Mouse (Mus musculus) kidney, postnatal 0 days (tissue): ENCODE measurements at regions not wholly inside any gene's neighbourhood (a gene's known extent, or its start where the extent isn't known, plus 50 kb on each side); places are given as distances from the start of the nearest gene placed in this dataset.

Source experiments
- ATAC-seq: fragments of 200-750 bp; cut with Nextera tagmentation; replicated peaks from 2 replicates; pipeline ENCODE4 v1.8.0; 2017; ENCODE audit warnings: low read depth, moderate number of reproducible peaks, moderate TSS enrichment, moderate library complexity; ENCODE audit not compliant: low FRiP score
- DNase-seq: peaks from one replicate; pipeline ENCODE4 v3.0.0-alpha.2; 2016; ENCODE audit warnings: low spot score
- H3K27ac ChIP-seq: fragments of 300-500 bp; sonication (generic); 2 replicates; pipeline ENCODE4 v1.5.1; 2014; ENCODE audit warnings: mild to moderate bottlenecking
- H3K27me3 ChIP-seq: fragments of 300-500 bp; sonication (generic); 2 replicates; pipeline ENCODE4 v1.6.1; 2014; ENCODE audit warnings: low read length, mixed read lengths; ENCODE audit not compliant: insufficient read depth
- H3K36me3 ChIP-seq: fragments of 300-500 bp; sonication (generic); 2 replicates; pipeline ENCODE4 v1.6.1; 2014; ENCODE audit warnings: low read length, mixed read lengths; ENCODE audit not compliant: insufficient read depth
- H3K4me1 ChIP-seq: fragments of 300-500 bp; sonication (generic); replicated peaks from 2 replicates; pipeline ENCODE4 v1.6.1; 2014; ENCODE audit warnings: antibody characterized with exemption, low read length, mixed read lengths; ENCODE audit not compliant: insufficient read depth
- H3K4me2 ChIP-seq: fragments of 300-500 bp; sonication (generic); 2 replicates; pipeline ENCODE4 v1.6.1; 2014; ENCODE audit warnings: mild to moderate bottlenecking, low read length, moderate library complexity, mixed read lengths
- H3K4me3 ChIP-seq: fragments of 300-500 bp; sonication (generic); replicated peaks from 2 replicates; pipeline ENCODE4 v1.5.1; 2014; ENCODE audit warnings: low read depth, low read length
- H3K9ac ChIP-seq: fragments of 300-500 bp; sonication (generic); 2 replicates; pipeline ENCODE4 v1.6.1; 2014; ENCODE audit warnings: low read depth, low read length
- H3K9me3 ChIP-seq: fragments of 300-500 bp; sonication (generic); replicated peaks from 2 replicates; pipeline ENCODE4 v1.6.1; 2016; ENCODE audit warnings: low read length, inconsistent platforms, mixed read lengths
- CTCF ChIP-seq: IDR thresholded peaks from 2 replicates; pipeline ENCODE4 v1.5.1; 2016; ENCODE audit warnings: antibody characterized with exemption, low read depth, mild to moderate bottlenecking, moderate library complexity
- WGBS: fragments of 180-500 bp; shearing (Covaris S2); extraction: QIAGEN DNeasy Blood & Tissue Kit; methylation state at CpG from one replicate; pipeline ENCODE4 v1.1.7; 2014; 5-methylcytosine and 5-hydroxymethylcytosine counted together

DNA sequence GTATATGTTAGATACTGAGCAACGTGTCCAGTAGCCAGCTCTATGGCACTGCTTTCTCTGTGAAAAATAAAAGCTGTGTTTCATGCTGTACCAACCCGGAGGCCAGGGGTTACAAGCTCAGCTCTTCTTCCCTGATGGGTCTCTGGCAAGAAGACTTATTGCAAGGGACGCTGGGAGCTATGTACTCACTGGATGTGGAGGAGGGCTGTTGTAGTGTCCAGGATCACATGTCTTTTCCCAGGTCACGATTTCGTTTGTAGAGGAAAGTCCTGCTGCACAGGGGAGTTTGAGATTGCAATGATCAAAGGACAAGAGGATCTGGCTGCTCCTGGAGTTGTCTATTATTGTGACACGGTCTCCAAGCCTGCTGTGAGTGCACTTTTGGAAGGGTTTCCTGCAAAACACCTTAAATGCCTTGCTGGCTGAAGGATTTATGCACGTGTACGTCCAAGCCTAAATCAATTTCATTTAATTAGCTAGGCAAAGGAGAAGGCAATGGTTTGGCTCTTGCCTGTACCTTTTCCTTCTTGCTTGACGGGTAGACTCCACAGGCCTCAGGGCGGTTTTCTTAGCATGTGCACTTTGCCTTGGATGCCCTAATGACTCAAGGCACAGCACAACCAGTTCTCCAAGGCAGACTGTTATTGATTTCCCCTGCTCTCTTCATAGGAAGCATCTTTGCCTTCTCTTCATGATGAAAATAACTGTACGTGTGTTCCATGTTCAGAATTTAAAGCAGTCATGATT is 87.2 kb upstream of the Plppr5 start:
- H3K4me2 ChIP-seq, result no peak overlapping the region
- H3K4me1 ChIP-seq, result no peaks in the 10 kb centered on the region
- H3K36me3 ChIP-seq, result no peaks in the 10 kb centered on the region
- ATAC-seq (peak; percentile 43; the same call in 1 of the 2 replicates), DNase-seq (peak; percentile 56)
- H3K27me3 ChIP-seq, result no peaks in the 10 kb centered on the region
- no peak overlapping the region for H3K9ac ChIP-seq
- 23% methylated on average over 11 of the region's 11 CpGs for WGBS
- H3K9me3 ChIP-seq, result no peaks in the 10 kb centered on the region
- no peak overlapping the region for H3K27ac ChIP-seq
- no peak for TF ChIP-seq CTCF
- H3K4me3 ChIP-seq, result no peak overlapping the region

DNA sequence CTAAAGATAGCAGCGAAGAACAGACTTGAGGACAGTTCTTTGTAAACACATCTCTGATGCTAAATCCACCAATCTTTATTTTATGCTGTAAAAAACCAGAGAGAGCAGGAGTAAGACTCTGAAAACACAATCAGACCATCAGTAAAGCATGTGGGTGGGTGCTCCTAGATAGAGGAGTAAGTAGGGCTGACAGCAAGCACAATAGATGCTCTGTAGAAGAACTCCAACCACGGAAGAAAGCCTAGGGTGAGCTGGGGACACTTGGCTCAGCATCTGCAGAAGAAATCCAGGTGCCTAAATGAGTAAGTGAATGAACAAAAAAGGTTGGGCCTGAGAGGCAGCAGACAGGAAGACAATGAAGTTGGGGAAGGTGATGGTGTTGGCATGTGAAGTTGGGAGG is 88.3 kb upstream of the Plppr5 start:
- no peaks in the 10 kb centered on the region for H3K4me1 ChIP-seq
- no peak overlapping the region for H3K4me2 ChIP-seq
- no peak for TF ChIP-seq CTCF
- no peak for ATAC-seq
- H3K9me3 ChIP-seq, result no peaks in the 10 kb centered on the region
- no peak for DNase-seq
- no peak overlapping the region for H3K9ac ChIP-seq
- H3K36me3 ChIP-seq, result no peaks in the 10 kb centered on the region
- H3K4me3 ChIP-seq, result no peak overlapping the region
- H3K27ac ChIP-seq, result no peak overlapping the region
- WGBS, result 85% methylated on average over 2 of the region's 2 CpGs
- no peaks in the 10 kb centered on the region for H3K27me3 ChIP-seq

DNA sequence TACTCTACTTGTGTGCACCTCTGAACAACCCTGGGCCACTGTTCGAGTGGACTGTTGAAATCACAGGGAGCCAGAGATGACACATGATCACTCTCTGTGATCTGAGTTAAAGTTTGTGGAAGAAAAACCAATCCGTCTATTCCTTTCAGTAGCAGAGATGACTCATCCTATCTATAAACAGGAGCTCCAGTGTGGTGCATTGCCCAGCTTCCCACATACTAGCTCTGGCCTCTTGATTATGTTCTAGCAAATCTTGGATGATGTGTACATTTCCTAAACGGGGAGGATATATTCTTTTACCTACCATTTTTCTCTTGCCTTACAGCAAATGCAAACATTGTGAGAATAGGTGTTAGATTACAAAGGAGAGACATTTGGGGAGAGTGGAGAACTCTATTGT is 94.5 kb upstream of the Plppr5 start:
- H3K9ac ChIP-seq, result no peak overlapping the region
- H3K27me3 ChIP-seq, result no peaks in the 10 kb centered on the region
- no peaks in the 10 kb centered on the region for H3K4me1 ChIP-seq
- H3K9me3 ChIP-seq, result no peaks in the 10 kb centered on the region
- H3K4me2 ChIP-seq, result no peak overlapping the region
- TF ChIP-seq CTCF, result no peak
- ATAC-seq (no peak), DNase-seq (no peak)
- H3K27ac ChIP-seq, result no peak overlapping the region
- no peaks in the 10 kb centered on the region for H3K36me3 ChIP-seq
- no peak overlapping the region for H3K4me3 ChIP-seq
- WGBS, result 51% methylated on average over 3 of the region's 3 CpGs

DNA sequence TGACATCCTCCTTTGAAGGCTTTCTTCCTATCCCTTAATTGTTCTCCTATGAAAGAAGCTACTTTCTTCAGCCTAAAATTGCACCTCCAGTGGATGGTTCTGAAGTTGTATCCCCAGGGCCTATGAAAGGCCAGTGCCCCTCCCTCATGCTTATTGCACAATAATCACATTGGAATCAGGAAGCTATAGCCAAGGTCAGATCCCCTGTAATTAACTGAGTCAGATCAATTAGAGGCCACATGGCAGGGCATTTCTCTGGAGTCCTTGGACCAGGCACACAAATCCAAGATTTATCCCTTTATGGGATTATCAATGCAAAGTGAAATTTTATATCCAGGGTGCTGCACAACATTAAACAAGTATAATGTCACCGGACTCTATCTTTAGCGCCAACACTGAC is 98.8 kb upstream of the Plppr4 start:
- Histone ChIP-seq H3K4me1 (no peaks in the 10 kb centered on the region), H3K9me3 (no peaks in the 10 kb centered on the region), H3K9ac (no peak overlapping the region), H3K4me2 (no peak overlapping the region), H3K27ac (no peak overlapping the region), H3K36me3 (no peaks in the 10 kb centered on the region), H3K27me3 (no peaks in the 10 kb centered on the region), H3K4me3 (no peak overlapping the region)
- WGBS, result 88% methylated on average over 2 of the region's 2 CpGs
- DNase-seq (no peak), ATAC-seq (no peak)
- no peak for TF ChIP-seq CTCF

DNA sequence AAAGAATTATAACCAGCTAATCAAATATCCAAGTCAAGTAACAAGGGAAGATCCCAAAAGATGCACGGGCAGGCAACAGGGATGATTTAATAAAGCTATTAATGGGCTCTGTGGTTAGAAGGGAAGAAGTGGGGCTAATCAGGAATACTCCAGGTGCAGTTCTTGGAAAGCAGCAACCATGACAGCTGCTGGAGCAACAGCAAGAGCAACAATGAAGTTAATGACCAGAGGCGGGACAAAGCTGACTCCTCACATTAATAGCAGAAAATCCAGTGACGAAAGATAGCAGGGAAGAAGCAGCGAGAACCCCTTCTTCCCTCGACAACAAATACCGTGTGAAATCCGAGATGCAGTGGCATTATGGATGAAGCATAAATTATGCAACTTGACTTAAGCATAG is 89.9 kb upstream of the Plppr4 start:
- DNase-seq, result no peak
- no peak overlapping the region for H3K27ac ChIP-seq
- no peak for TF ChIP-seq CTCF

DNA sequence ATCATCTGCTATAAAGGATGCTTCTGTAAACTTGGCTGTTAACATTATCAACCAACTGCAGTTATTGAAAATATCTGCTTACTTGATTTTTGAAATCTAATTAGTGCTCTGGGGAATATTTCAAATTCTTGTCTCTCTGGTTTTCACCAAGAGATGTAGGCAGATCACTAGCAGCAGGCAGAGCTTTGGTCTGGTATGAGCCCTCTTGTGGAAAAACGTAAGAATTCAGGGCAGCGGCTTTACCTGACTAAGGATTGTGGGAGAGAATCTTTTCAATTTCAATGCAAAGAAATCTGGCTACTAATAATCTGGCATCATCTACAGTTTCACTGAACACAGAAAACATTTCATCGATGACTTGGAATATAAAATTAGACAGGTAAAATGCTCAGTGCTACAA is 81.2 kb upstream of the Plppr4 start:
- no peak overlapping the region for H3K27ac ChIP-seq
- H3K36me3 ChIP-seq, result no peaks in the 10 kb centered on the region
- H3K9me3 ChIP-seq, result no peaks in the 10 kb centered on the region
- H3K27me3 ChIP-seq, result no peaks in the 10 kb centered on the region
- H3K4me1 ChIP-seq, result no peaks in the 10 kb centered on the region
- no peak for ATAC-seq
- WGBS, result 78% methylated on average over 3 of the region's 3 CpGs
- no peak overlapping the region for H3K4me2 ChIP-seq
- DNase-seq, result peak; percentile 6
- no peak overlapping the region for H3K9ac ChIP-seq
- TF ChIP-seq CTCF, result peak; percentile 42; the same call in 1 of the 2 replicates
- no peak overlapping the region for H3K4me3 ChIP-seq

More for the DNA sequence above, 89.9 kb upstream of the Plppr4 start:
- Histone ChIP-seq H3K4me3 (no peak overlapping the region), H3K4me1 (no peaks in the 10 kb centered on the region), H3K36me3 (no peaks in the 10 kb centered on the region), H3K9ac (no peak overlapping the region), H3K4me2 (no peak overlapping the region), H3K27me3 (no peaks in the 10 kb centered on the region), H3K9me3 (no peaks in the 10 kb centered on the region)
- ATAC-seq, result no peak
- 63% methylated on average over 7 of the region's 7 CpGs for WGBS

DNA sequence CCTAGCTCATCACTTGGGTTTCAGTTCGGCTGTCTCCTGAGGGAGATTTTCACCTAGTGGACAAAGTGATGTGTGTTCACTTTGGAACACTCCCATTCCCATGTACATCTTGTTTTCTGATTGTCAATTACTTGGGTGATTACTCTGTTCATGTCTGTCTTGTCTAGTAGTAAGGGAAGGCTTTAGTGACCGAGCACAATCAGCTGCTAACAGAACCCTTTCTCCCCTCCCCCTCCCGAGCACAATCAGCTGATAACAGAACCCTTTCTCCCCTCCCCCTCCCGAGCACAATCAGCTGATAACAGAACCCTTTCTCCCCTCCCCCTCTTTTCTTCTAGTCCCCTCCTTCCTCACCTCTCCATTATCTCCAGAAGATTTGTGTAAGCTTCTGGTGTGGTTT is 79.6 kb upstream of the Plppr4 start:
- H3K4me1 ChIP-seq, result no peaks in the 10 kb centered on the region
- no peaks in the 10 kb centered on the region for H3K9me3 ChIP-seq
- no peaks in the 10 kb centered on the region for H3K36me3 ChIP-seq
- no peak overlapping the region for H3K27ac ChIP-seq
- H3K4me2 ChIP-seq, result no peak overlapping the region
- H3K27me3 ChIP-seq, result no peaks in the 10 kb centered on the region
- TF ChIP-seq CTCF, result no peak
- WGBS, result 38% methylated on average over 4 of the region's 4 CpGs
- DNase-seq (no peak), ATAC-seq (no peak)
- no peak overlapping the region for H3K9ac ChIP-seq
- H3K4me3 ChIP-seq, result no peak overlapping the region
